Mouse (Mus musculus) neural tube, embryonic 11.5 days (tissue): ENCODE results near the gene Selenbp1. TPM values are rescaled to one million over a fixed set of nuclear protein-coding genes. Genes with fewer than 3 reads are reported as not detected.
"Not testable (repeated sequence)": the region's sequence is repeated elsewhere in the genome, so short reads cannot be mapped to it uniquely, and the experiment has no call there.

Source experiments
- ATAC-seq: fragments of 200-750 bp; cut with Nextera tagmentation; 2 replicates; pipeline ENCODE4 v1.8.0; 2017; ENCODE audit warnings: moderate number of reproducible peaks, mild to moderate bottlenecking, moderate TSS enrichment, moderate library complexity; ENCODE audit not compliant: insufficient read depth, low FRiP score, low TSS enrichment
- DNase-seq: peaks from one replicate; pipeline ENCODE4 v3.0.0-alpha.2; 2015; ENCODE audit warnings: low spot score
- H3K27ac ChIP-seq: fragments of 300-500 bp; sonication (generic); 2 replicates; pipeline ENCODE4 v1.5.1; 2014; ENCODE audit warnings: low read depth, mild to moderate bottlenecking, low read length
- H3K27me3 ChIP-seq: fragments of 300-500 bp; sonication (generic); 2 replicates; pipeline ENCODE4 v1.6.1; 2014; ENCODE audit warnings: mild to moderate bottlenecking, low read length, mixed read lengths; ENCODE audit not compliant: control insufficient read depth, insufficient read depth
- H3K36me3 ChIP-seq: fragments of 300-500 bp; sonication (generic); 2 replicates; pipeline ENCODE4 v1.6.1; 2014; ENCODE audit warnings: mild to moderate bottlenecking, low read length, moderate library complexity, mixed read lengths; ENCODE audit not compliant: control insufficient read depth, insufficient read depth
- H3K4me1 ChIP-seq: fragments of 300-500 bp; sonication (generic); 2 replicates; pipeline ENCODE4 v1.6.1; 2014; ENCODE audit warnings: low read length, mixed read lengths; ENCODE audit not compliant: control insufficient read depth, insufficient read depth
- H3K4me2 ChIP-seq: fragments of 300-500 bp; sonication (generic); 2 replicates; pipeline ENCODE4 v1.6.1; 2014; ENCODE audit warnings: low read depth, mild to moderate bottlenecking, moderate library complexity
- H3K4me3 ChIP-seq: fragments of 300-500 bp; sonication (generic); 2 replicates; pipeline ENCODE4 v1.5.1; 2014; ENCODE audit warnings: low read depth, low read length
- H3K9ac ChIP-seq: fragments of 300-500 bp; sonication (generic); 2 replicates; pipeline ENCODE4 v1.6.1; 2014; ENCODE audit warnings: mild to moderate bottlenecking, low read length
- H3K9me3 ChIP-seq: fragments of 300-500 bp; sonication (generic); 2 replicates; pipeline ENCODE4 v1.6.1; 2016; ENCODE audit warnings: low read length; ENCODE audit not compliant: control insufficient read depth
- WGBS: fragments of 180-500 bp; shearing (Covaris S2); extraction: QIAGEN DNeasy Blood & Tissue Kit; methylation state at CpG from one replicate; pipeline ENCODE4 v1.1.7; 2014; 5-methylcytosine and 5-hydroxymethylcytosine counted together
- polyA plus RNA-seq: library from polyadenylated mRNA; unstranded; fragments of >200 nt; fragmentation: Nextera tagmentation; extraction: Ambion mirVana; gene quantifications from 2 replicates; pipeline ENCODE4 v1.2.1, GENCODE M21; 2014

The Selenbp1 gene
- polyA plus RNA-seq, 1 experiment from 2014 or later = 6.2 TPM

DNA sequence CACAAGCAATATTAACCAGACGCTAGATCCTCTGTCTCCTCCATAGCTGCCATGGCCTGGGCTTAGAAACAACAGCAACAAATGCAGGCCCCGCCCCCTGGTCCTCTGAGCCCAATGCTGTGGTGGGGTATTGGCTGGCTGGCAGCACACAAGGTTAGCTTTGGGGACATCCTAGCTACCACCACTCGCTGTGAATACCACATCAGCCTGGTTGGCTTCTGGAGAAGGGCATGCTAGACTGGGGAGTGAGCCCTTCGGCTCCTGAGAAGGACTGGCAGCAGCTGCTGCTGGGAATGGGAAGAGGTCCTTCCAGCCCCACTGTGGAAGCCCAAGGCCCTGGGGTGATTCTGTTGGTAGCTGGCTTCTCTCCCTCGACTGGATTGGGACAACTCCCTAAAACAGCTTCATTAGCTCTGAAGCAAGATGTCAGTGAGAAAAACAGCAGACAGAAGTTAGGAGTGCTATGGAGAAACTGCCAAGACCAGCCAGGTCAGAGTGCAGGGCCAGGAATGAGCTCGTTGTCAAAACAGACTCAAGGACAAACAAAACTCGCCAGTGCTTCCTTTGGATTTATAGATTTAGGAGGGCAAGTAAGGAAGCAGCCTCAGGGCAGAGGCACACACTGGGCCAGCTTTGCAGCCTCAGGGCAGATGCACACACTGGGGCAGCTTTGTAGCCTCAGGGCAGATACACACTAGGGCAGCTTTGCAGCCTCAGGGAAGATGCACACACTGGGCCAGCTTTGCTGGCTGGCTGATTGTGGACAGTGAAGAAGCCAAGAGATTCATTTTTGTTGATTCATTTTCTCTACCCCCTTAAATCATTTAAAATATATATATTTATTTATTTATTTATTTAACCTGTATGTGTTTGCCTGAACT lies 2.2 kb upstream of the Selenbp1 start:
- H3K4me3 ChIP-seq, H3K9me3 ChIP-seq, H3K4me1 ChIP-seq, H3K27ac ChIP-seq, H3K4me2 ChIP-seq, H3K36me3 ChIP-seq, H3K27me3 ChIP-seq, DNase-seq, ATAC-seq, H3K9ac ChIP-seq: not testable (repeated sequence)
- 47% methylated on average over 7 of the region's 7 CpGs for WGBS

DNA sequence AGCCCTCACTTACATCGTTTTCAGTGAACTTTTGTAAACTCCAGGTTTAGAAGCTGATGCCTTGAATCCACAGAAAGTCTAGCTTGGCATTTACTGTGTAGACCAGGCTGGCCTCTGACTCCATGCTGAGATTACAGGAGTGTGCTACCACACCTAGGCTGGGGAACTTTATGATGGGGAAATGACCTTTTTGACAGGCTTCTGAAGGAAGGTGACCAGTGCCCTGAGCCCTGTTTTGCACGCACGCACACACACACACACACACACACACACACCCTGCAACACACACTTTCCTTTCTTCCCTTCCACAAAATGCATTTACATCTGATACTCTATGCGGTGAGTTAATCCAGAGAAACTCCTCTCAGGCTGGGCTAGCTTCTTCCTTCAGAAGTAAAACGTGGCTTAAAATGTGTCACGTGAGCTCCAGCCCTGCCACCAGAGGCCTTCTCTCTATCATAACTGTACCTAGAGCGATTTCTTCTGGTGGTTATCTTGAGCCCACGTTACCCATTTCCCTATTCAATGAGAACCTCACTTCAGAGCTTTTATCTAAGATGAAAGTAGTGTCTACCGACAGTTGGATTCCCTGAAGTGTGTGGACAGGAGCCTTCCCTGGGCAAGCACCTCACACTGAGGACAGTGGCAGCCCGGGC lies 1.3 kb upstream of the Selenbp1 start:
- not testable (repeated sequence) for H3K4me1 ChIP-seq, DNase-seq, H3K4me2 ChIP-seq, H3K27me3 ChIP-seq, H3K9me3 ChIP-seq, H3K36me3 ChIP-seq, H3K9ac ChIP-seq, H3K4me3 ChIP-seq, H3K27ac ChIP-seq, ATAC-seq
- 86% methylated on average over 10 of the region's 10 CpGs for WGBS

DNA sequence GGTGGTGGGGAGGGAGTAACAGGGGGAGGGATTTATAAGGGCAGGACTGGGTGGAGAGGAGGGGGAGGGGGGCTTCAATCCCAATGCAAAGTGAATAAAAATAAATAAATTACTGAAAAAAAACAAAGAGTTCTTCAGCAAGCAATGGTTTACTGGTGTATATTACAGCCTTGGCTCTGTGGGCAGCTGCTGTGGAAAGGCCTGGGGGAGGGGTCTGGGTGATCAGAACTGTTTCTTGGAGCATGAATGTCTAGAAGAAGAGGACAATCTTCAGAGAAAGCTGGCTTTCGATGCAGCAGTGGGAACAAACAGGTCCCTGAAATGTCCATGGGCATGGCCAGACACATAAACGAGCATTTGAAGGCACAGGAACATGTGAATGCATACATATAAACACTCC lies 577 bp upstream of the Selenbp1 start:
- not testable (repeated sequence) for H3K9ac ChIP-seq, H3K9me3 ChIP-seq, H3K27ac ChIP-seq, H3K4me2 ChIP-seq, H3K27me3 ChIP-seq, H3K4me1 ChIP-seq, H3K36me3 ChIP-seq, ATAC-seq, DNase-seq, H3K4me3 ChIP-seq
- 82% methylated on average over 2 of the region's 2 CpGs for WGBS

DNA sequence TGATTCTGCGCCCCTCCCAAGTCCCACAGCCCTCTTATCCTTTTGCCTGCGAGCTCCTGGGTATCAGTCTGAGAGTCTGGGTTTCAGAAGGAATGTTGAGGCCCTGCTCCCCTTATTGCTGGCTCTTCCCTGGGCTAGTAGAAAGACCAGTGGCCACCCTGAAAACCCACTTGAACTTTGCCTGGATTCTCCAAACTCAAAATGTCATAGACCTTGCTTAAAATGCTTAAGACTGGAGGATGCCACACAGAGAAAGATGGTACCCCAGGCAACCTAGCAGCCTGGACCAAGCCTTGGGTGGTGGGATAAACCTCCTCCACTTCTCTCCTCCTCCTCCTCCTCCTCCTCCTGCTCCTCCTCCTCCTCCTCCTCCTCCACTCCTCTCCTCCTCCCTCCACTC lies 748 bp downstream of the Selenbp1 start:
- ATAC-seq = not testable (repeated sequence)
- no CpG with 5 or more reads among the region's 2 CpGs for WGBS

DNA sequence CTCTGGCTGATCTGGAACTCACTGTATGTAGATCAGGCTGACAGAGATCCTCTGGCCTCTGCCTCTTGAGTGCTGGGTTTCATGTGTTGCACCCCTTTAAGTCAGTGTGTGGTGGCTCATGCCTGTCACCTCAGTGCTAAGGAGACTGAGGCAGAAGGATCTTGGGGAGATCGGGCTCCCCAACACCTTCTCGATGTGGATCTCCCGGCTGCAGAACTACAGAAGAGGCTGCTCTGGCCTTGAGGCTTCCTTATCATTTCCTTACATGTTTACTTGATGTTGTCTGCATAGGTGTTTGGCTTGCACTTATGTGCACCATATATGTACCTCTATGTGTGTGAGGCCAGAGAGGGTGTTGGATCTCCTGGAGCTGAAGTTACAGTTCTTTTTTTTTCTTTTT lies 1.7 kb downstream of the Selenbp1 start:
- not testable (repeated sequence) for H3K27ac ChIP-seq, H3K4me2 ChIP-seq, H3K9ac ChIP-seq, H3K36me3 ChIP-seq, DNase-seq, H3K9me3 ChIP-seq, H3K4me3 ChIP-seq, ATAC-seq, H3K4me1 ChIP-seq, H3K27me3 ChIP-seq
- WGBS = 94% methylated on average over 3 of the region's 3 CpGs

More for the DNA sequence above, 748 bp downstream of the Selenbp1 start:
- H3K9me3 ChIP-seq, H3K27me3 ChIP-seq, H3K4me2 ChIP-seq, H3K36me3 ChIP-seq, DNase-seq, H3K4me1 ChIP-seq, H3K4me3 ChIP-seq, H3K27ac ChIP-seq, H3K9ac ChIP-seq: not testable (repeated sequence)

DNA sequence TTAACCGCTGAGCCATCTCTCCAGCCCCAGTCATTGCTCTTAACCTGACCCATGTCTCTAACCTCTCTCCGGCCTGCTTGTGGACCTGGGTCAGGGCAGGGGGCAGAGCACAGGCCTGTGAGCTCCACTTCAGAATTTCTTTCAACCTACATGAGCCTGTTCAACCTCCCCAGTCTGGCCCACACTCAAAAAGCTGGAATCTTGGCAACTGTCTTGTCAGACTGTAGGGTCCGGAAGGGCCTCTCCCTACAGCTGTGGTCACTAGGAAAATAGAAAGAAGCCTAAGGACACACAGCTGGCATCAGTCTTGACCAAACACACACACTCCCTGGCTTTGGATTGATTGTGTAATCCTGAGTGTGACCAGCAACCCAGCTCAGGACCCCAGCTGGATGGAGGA lies 2.5 kb downstream of the Selenbp1 start:
- H3K9me3 ChIP-seq, H3K27me3 ChIP-seq, H3K4me3 ChIP-seq, H3K4me1 ChIP-seq, H3K4me2 ChIP-seq, H3K27ac ChIP-seq, ATAC-seq, H3K9ac ChIP-seq, DNase-seq, H3K36me3 ChIP-seq: not testable (repeated sequence)
- WGBS = 94% methylated on average over 3 of the region's 3 CpGs

DNA sequence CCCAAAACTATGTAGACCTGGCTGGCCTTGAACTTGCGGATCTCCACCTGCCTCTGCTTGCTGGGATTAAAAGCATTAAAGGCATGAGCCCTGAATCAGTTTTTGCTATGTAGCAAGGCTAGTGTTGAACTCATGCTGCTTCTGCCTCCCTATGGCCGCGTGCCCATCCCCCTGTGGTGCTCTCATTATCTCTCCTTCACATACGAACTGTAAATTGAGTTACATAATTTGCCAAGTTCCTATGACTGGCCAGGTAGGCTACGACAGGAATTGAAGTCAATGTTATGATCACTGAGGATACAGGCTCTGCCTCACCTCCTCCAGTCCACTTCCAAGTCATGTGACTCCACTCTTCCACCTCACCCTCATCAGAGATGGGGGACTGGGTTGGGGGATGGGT lies 3.3 kb downstream of the Selenbp1 start:
- H3K4me1 ChIP-seq, H3K36me3 ChIP-seq, DNase-seq, ATAC-seq, H3K9ac ChIP-seq, H3K4me2 ChIP-seq, H3K27me3 ChIP-seq, H3K4me3 ChIP-seq, H3K27ac ChIP-seq, H3K9me3 ChIP-seq: not testable (repeated sequence)
- WGBS = 90% methylated on average over 5 of the region's 5 CpGs

DNA sequence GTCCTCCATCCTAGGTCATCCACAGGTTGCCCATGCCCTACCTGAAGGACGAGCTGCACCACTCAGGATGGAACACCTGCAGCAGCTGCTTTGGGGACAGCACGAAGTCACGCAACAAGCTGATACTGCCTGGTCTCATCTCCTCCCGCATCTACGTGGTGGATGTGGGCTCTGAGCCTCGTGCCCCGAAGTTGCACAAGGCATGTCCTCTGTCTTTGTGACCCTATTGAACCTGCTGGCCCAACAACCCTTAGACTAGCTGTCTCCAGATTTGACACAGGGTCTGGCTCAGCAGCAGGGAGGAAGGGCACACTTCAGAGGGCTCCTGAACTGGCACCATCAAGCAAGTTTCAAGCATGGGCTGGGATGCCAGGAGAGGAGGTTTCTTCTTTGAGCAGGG lies 4.3 kb downstream of the Selenbp1 start:
- WGBS = 91% methylated on average over 6 of the region's 7 CpGs
- not testable (repeated sequence) for DNase-seq, H3K27ac ChIP-seq, H3K4me3 ChIP-seq, H3K9me3 ChIP-seq, H3K36me3 ChIP-seq, H3K9ac ChIP-seq, H3K27me3 ChIP-seq, ATAC-seq, H3K4me2 ChIP-seq, H3K4me1 ChIP-seq

DNA sequence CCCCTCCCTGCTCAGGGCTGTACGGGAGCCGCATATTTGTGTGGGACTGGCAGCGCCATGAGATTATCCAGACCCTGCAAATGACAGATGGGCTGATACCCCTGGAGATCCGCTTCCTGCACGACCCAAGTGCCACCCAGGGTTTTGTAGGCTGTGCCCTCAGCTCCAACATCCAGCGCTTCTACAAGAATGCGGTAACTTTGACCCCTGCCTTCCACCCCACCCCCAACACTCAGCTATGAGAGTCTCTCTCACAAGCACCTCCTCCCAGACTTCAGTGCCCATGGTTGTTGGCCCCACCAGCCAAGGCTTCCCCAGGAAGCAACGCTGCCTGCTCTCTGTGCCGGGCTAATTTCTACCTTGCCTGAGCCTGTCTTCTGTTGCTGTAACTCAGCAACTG lies 7.2 kb downstream of the Selenbp1 start:
- not testable (repeated sequence) for H3K4me1 ChIP-seq, DNase-seq, H3K36me3 ChIP-seq, H3K4me3 ChIP-seq, H3K27me3 ChIP-seq, H3K9me3 ChIP-seq, H3K4me2 ChIP-seq, ATAC-seq, H3K27ac ChIP-seq, H3K9ac ChIP-seq
- 78% methylated on average over 9 of the region's 9 CpGs for WGBS
